Mouse (Mus musculus) urinary bladder, postnatal 36 days (tissue): Measurements from ENCODE around the gene Tas1r2.

ENCODE experiments used
- DNase-seq, 2 experiments: peaks; one replicate each; pipeline ENCODE4 v3.0.0; 2022; ENCODE audit warnings: low spot score in 2 of 2, mixed read lengths in 1 of 2

The Tas1r2 gene

DNA sequence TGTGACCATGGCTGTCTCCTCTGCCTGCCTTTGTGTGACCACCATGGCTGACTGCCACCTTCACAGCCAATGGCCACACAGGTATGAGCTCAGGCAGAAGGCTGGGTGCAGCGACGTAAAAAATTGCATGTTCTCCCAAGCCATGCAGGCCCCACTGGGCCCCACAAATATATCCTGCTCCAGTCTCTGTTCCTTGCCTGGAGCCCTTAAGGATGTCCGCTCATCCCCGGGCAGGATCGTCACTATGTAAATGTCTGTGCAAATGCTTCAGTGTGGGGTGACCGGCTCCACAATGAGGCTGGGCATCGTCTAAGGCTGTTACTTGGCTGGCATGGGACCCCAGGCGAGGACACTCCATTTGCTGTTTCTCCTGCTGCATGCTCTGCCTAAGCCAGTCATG, at the start of gene Tas1r2:
Gene Tas1r2 (plus strand): TSS at position 301 of the 400 bp plus-strand sequence.
- no peak for DNase-seq

DNA sequence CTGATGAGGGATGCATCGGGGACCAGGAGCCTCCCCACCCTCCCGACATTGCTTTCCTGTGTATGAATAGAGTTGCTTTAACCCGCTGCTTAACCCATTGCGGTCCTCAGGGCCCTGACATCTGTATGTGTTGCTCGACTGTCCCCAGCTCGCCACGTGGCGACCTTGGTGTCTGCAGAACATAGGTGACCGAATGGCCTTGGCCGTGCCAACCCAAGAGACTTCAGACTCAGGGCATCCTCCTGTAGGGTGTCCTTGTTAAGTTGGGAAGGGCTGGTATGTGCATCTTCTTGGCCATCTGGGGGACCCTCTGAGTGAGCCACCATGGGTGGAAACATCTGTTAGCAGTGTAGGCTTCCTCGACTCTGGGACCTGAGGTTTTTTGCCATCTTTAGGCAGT, 48.1 kb upstream of the Tas1r2 start:
- DNase-seq = no peak

DNA sequence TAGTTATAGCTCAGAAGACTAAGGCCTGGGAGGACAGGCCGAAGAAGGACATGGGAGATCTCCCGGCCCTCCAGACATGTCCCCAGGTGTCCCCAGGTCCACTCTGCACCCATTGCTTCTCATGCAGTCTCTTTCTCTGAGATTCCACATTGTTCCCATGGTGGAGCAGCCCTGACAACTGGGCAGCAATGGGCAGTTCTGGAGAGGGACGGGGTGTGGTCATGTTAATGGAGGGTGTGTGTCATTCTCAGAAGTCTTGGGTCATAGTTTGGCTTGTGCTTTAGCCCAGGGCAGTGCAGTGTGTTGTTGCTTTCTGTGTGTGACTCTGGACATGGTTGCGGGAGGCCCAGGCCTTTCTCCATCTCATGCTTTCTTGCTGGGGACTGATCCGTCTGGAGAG, 46.6 kb upstream of the Tas1r2 start:
- DNase-seq = no peak

DNA sequence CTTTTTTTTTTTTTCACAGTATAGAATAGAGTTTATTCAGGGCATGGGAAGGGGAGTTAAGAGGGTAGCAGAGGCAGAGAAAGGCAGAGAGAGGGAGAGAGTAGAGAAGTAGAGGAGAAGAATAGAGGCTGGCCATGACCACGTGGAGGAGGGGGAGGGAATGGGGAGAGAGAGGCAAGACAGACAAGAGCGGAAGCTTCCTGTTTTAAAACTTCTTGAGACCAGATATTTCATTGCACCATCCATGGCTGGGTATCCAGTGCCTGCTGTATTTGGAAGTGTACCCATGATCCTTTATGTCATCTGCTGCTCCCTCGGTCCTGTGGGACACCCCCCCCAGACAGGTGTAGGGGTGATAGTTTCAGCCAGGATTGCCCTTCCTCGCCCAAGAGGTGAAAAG, 44.4 kb upstream of the Tas1r2 start:
- DNase-seq = no peak

DNA sequence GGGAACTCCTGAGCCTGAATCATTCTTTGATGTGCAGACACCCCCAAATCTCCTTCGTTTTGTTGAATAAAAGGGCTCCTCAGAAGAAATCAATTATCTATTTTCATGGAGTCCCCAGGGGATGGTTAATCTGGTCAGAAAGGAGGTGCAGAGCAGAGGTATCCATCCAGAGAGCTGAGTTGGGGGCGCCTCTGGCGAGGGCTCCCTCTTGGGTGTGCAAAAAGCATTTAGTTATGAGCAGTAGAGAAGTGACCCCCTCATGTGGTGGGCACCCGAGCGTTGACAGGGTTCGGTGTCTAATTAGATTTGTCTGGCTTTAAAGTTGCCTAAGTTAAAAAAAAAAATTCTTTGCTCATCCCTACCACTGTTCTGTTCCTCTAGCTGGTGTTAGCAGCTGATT, 42.4 kb upstream of the Tas1r2 start:
- DNase-seq = no peak

DNA sequence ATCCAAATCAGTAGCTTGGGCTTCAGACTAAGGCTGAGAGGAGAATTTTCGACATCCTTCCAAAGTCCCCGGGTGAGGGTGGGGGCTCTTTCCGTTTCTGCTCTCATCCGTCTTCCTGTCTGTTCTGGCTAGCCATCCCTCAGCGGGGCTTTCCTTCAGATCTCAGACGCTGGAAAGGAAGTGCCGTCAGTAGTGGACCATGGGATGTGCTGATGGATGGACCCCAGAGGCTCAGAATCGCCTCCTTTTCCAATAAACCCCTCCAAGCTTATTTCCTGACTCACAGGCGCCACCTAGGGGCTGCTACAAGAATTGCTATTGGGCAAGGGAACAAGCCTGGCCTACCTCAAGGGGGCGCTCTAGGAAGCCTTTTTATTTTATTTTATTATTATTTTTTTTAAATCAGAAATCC, 41.8 kb upstream of the Tas1r2 start:
- DNase-seq = peak; percentile 69 to 79

DNA sequence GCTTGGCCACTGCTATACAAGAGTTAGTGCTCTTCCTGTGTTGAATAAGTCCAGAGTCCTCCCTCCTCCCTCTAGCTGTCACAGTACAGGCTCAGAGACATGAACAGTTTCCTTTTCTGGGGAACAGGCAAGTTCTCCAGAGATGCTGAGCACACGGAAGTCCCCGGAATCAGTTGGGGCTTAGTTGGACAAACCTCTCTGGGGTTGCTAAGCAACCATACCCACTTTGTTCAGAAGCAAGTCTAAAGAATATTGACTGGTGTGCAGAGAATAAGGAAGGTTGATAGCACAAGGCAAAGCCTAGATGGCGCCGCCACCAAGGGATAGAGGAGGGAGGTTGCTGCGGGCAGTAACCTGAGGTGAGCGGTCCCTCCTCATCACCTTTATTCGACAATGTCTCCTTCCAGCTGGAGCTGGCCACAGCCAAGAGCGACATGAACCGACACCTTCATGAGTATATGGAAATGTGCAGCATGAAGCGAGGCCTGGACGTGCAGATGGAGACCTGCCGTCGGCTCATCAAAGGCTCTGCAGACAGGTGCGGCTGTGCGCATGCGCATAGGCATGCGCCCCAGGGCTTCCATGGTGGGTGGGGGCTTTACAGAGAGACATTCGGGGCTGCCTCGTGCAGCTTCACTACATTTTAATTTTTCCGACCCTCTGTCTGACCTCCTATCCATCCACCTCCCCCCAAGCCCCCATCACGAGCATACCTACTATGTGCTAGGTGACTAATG, 38.6 kb upstream of the Tas1r2 start:
- no peak for DNase-seq

DNA sequence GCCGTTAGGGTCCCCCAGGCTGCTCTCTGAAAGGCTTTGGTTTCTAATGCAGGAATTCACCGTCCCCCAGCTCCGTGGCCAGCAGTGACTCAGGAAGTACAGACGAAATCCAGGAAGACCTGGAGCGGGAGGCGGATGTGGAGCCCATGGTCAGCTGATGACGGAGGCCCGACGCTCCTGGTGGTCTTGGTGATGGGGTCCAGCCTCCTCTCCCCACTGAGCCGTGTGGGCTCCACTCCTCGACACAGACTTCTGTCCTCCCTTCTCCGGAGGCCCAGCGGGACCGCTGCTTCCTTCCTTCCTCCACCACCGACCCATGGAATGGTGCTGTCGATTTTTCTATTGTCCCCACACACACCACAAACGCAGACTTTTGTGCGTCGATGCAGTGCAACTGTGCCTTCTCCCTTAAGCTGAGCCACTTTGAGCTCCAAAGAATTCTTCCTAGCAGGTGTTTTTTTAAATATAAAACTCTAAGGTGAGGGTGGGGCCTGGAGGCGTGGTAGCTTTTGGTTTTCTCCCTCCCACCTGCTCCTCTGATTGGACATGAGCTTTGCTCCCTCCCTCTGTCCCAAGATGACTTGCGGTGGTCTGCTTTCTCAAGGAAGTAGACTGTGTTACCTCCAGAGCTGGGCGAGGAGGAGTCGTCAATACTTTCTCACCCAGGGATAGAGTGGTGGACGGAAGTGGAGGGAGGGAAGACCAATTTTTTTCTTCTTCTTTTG, 36.9 kb upstream of the Tas1r2 start:
- peak; percentile 41 to 62 for DNase-seq

DNA sequence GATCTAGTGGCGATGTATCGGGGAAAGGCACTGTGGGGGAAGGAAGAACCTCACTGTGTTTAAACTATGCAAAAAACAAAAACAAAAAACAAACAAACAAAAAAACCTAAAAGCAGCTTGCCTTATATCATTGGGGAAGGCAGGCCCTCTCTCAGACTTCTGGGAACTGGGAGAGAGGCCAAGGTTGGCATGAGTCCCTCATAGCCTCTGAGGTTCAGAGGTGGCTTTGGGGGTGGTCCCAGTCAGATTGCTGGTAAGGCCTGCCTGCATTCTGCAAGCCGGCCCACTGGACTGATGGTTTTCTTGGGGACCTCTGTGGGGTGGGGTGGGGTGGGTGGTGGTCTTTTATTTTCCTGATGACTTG, 36.4 kb upstream of the Tas1r2 start:
- DNase-seq = no peak

DNA sequence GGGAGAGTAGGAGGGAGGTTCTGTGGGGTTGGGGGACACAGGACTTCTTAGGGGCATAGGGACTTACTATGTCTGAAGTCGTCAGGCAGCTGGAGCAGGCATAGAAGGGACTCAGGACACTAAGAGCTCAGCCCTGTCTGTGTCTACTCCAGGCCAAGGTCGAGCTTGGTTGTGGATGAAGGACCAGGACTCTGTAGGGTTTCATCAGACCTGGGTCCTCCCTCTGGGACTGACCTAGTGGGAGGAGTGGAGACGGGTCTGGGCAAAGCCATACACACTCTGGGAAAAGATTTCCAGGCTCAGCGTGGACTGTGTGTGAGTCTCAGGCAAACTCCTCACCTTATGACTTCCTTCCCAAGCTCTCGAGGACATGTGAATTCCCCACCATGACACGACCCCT, 33.6 kb upstream of the Tas1r2 start:
- DNase-seq = no peak

DNA sequence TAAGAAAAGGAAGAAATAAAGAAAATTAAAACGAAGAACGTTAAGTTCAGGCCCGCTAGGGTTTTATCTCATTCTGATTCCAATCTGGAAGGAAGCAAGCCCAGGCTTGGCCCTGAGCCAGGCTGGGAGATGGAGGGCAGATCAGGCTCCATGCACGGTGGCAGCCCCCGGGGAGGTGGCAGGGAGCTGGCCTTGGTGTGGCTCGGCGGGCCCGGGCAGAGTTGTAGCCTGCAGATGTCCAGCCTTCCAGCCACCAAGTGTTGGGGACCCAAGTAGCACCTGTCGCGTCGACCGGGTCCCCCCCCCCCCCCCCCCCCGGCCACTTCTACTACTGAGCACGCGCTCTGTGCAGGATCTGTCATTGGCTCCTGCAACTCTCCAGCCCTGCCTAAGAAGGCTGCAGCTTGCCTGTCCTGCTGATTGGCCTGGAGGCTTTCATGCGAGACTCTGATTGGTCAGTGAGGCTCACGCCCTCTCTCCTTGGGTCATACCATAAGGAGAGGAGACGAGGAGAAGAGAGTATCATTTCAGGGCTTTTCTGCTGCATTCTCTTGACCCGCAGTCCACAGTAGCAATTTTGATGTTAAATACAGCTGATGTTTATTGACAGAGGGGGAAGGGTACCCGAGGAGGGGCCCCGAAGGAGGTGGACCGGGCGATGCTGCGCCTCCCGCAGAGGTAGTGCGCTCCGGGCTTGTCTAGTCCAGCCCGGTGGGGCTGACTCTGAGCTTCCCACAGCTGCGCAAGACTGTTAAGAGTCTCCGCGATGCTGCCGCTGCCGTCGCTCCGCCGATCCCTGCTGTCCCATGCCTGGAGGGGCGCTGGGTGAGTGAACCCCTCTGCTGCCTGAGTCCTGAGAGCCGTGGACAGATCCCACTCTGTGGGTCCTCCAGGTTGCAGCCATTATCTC, 30.7 kb upstream of the Tas1r2 start, which contains the start of gene Aldh4a1:
Gene Aldh4a1 (plus strand): TSS at position 494 of the 910 bp plus-strand sequence.
- peak; percentile 77 to 89 for DNase-seq

DNA sequence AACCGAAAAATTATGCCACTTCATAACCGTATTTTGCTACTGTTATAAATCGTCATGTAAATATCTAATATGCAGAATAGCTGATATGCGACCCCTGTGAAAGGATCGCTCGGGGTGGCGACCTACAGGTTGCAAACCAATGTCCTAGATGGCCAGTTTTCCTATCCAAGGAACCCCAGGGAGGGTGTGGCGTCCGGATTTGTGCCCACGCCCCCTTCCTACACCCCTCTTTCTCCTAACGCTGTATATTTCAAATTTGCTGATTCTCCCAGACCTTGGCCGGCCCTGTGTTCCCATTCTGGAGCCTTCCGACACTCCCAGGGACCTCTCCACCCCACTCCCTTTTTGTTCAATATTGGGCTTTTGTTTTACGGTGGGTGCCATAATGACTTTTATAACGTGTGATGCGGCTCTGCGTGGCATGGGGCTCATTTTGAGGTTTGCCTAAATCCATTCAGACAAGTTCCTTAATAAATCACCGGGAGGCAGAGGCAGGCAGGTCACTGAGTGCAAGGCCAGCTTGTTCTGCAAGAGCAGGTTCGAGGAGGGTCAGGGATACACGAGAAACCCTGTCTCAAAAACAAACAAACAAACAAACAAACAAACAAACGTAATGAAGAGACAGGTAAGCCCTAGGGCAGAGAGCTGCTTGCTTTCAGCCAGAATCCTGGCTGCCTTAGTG, 29.8 kb upstream of the Tas1r2 start:
- no peak for DNase-seq

DNA sequence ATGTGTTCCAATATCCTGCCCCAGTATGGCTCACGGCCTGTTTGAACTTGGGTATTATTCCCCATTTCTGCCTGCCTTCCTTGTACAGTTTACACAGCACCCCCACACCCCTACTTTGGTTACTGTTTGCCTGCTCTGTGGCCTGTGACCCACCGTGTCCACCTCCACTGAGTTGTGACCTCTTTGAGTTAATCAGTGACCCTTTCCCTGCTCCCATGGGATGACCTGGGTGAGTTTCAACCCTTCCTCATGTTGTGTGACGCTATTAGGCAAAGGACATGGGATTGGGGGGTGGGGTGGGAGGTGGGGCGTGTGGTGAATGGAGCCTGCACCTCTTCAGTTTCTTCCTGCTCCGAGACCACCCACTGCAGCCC, 29.2 kb upstream of the Tas1r2 start:
- no peak for DNase-seq

DNA sequence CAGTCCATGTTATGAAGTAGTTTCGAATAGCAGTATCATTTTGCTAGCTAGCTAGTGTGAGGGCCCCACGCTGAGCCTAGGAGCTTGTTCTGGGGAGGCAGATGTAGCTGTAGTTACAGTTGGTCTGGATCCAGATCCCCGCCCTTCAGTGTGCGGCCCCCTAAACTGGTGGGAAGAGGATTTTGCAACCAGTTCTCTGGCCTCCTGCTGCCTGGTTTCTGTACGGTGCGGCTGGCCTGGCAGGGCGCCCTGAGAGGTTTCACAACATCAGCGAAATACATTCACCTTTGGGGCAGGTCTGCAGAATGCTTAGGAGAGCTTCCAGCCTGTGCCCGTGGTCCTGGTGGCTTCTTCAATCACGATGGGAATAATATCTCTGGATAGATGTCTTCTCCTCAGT, 28.6 kb upstream of the Tas1r2 start:
- peak in 1 of 2 experiments; percentile 66 for DNase-seq

DNA sequence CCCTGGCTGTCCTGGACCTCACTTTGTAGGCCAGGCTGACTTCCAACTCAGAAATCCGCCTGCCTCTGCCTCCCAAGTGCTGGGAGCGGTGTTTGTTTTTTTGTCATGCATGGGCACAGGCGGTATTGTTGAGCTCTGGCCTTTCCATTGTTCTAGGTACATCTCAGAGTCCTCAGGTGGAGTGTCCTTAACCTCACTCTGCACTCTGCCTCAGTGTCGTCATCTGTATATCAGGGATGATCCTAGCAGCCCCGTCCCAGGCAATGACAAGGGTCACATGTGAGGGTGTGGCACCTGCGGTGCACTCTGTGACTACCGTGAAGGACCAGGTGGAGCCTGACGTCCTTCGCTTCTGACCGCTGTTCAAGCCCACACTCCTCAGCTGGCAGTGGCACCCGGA, 26.0 kb upstream of the Tas1r2 start:
- no peak for DNase-seq

DNA sequence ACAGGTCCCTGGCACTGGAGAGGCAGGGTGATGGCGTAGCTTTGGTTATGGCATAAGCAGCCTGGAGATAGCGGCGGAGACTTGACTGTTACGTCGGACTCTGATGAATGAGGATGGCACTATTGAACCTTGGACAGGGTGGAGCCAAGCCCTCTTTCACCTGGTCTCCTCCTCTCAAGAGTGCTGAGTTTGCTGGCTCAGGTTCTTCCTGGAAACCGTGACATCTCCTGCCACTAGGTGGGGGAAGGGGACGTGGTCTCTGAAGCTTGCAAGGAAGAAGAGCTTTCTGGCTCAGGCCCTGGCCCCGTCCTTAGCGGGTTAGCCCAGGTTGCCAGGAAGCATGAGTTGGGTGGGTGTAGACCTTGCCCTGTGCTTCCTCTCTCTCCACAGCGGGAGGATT, 23.2 kb upstream of the Tas1r2 start:
- no peak for DNase-seq

DNA sequence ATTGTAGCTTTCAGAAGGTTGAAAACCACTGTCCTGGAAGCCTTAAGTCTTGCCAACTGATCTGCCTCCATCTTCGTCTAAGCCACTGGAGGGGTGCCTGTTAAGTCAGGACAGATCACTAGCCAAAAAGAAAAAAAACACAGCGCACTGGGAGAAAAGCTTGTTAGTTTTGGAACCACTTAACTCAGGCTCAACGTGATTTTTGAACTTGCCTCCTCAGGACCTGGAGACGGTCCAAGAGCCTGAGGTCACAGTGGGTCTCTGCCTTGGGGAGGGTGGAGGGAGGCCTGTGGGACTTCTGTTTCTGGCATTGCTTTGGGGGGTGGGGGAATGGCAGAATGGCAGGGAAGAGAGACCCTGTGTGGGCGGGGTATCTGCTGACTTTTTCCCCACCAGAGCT, 22.2 kb upstream of the Tas1r2 start:
- DNase-seq = no peak

DNA sequence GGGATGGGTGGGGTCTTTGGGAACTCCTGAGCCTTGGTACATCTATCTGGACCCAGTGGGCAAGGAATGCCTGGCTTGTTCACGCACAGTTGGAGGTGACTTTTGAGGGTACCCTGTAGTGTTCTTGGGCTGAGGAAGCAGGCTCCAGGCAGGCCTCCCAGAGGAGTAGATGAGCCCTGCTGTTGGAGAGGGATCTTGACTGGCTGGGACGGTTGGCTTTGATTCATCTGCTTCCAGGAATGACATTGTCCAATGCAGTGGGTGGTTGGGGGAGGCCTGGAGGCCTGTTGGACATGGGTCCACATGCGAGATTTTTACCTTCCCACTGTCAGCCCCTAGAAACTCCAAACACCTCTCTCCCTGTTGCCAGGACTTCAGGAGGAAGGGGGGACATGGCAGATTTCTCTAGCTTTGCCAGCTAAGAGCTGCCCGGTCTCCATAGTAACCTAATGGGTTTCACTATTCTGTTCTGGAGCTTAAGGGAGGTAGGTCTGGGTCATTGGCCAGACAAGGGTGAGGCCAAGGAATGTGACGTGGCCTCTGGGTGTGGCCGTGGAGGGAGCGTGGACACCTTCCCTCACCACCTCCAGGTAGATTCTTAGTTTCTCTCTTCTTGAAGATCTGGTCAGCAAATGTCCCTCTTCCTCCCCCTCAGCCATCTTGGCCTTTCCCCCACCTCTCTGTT, 21.6 kb upstream of the Tas1r2 start:
- no peak for DNase-seq

DNA sequence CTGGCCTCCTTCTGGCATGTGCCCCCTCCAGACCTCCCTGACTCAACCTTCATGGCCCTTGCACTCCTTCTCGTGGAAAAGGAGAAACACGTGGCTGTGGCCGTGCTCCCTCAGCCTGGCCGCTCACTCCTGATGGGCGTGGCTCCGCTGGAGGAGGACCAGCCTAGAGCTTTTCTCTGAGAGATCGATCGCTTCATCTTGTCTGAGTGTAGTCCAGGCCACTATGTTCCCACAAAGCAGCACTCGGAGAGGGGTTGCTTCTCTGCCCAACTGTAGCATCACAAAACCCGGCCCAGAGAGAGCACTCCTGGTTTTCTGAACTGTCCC, 21.1 kb upstream of the Tas1r2 start:
- DNase-seq = no peak

DNA sequence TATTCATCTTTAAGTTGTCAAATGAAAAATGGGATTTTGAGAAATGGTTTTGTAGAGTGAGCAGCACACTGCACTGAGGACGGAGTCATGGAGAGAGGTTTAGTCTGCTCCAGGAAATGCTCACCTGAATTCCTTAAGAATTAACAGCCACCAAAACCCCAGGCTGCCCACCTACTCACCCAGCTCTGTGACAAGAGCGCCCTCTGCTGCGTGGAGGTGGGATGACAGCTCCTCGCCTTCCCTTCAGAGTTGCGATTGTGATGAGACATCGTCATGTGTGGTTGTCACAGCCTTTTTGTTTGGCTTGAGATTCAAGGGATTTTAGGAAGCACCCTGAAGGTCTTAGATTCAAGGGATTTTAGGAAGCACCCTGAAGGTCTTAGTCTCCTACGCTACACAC, 17.0 kb upstream of the Tas1r2 start:
- peak in 1 of 2 experiments; percentile 65 for DNase-seq

DNA sequence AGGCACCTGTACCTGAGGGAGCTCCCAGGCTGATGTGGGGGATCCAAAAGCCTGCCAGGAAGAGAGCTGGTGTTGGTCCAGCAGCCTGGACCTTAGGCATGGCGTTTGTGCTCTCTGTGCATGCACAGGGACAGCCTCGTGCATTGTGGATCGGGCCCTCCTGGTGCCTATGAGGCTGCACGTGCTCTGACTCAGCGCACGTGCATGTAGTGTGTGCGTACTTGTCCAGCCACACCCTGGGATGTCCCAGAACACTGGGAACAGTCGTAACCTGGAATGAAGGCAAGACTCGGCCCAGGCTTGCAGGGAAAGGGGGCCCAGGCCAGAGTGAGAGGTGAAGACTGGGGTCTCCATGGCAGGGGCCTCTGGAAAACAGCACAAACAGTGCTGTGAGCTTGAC, 15.5 kb upstream of the Tas1r2 start:
- DNase-seq = no peak
